Mouse (Mus musculus) Patski (cell line): ENCODE data around the gene Maml1. TPM values are rescaled to one million over a fixed set of nuclear protein-coding genes. Genes with fewer than 3 reads are reported as not detected.

Experiments
- ATAC-seq: fragments of 100-300 bp; one replicate; pipeline ENCODE4 v1.8.0; 2021
- CTCF ChIA-PET: fragments of 350-600 bp; sonication (Branson Sonifier 250); formaldehyde crosslinking; loops from one replicate; lab custom pipeline; 2022; ENCODE audit warnings: inconsistent platforms; lab: Charles Lee
- POLR2A ChIA-PET: fragments of 350-600 bp; sonication (Branson Sonifier 250); formaldehyde crosslinking; loops from one replicate; lab custom pipeline; 2022; ENCODE audit warnings: antibody characterized with exemption, inconsistent platforms; lab: Charles Lee
- DNase-seq: peaks from one replicate; pipeline ENCODE4 v3.0.0-alpha.2; 2011; ENCODE audit warnings: low read depth, low spot score
- H3K27me3 ChIP-seq: fragments of 371-371 bp; one replicate; pipeline ENCODE4 v1.5.1; 2021
- CTCF ChIP-seq: fragments of 100-300 bp; IDR thresholded peaks from one replicate; pipeline ENCODE4 v1.5.1; 2021
- in situ Hi-C: fragments of 300-500 bp; cut with MboI; formaldehyde crosslinking; loops from 3 replicates; pipeline ENCODE4 v1.11.1; 2018; ENCODE audit warnings: low pct_unique_long_range_greater_than_20kb, mixed read lengths
- polyA plus RNA-seq: library from polyadenylated mRNA; unstranded; gene quantifications from one replicate; pipeline ENCODE4 v1.2.3, GENCODE M21; 2021

The Maml1 gene
- polyA plus RNA-seq, 1 experiment from 2014 or later: 21.5 TPM

- TF ChIP-seq CTCF: no peak
- ATAC-seq: no peak
- in situ Hi-C loops: no loop called here
- CTCF ChIA-PET: interaction anchor here (1.4 to 1.7 kb wide), 3 partner anchors 9 to 16 kb away, joined by 4 to 8 read pairs (median 5); no protein-coding TSS in a partner anchor
- no peaks in the 10 kb centered on the region for H3K27me3 ChIP-seq
- POLR2A ChIA-PET: no interaction called here
- no peak for DNase-seq
Observed at GRCm38 (mm10) chr11:50286428-50286827, 5.7 kb downstream of the Maml1 start.

- ChIA-PET POLR2A (no interaction called here), CTCF (interaction anchor here (1.4 to 1.7 kb wide), 2 partner anchors 8 to 16 kb away, joined by 5 to 8 read pairs; no protein-coding TSS in a partner anchor)
- ATAC-seq (no peak), DNase-seq (no peak)
- no peaks in the 10 kb centered on the region for H3K27me3 ChIP-seq
- no peak for TF ChIP-seq CTCF
- in situ Hi-C loops: no loop called here
Observed at GRCm38 (mm10) chr11:50285696-50286095, 6.4 kb downstream of the Maml1 start.

GRCm38 (mm10) chr11:50285263-50285662 lies 6.8 kb downstream of the Maml1 start:
- POLR2A ChIA-PET: no interaction called here
- H3K27me3 ChIP-seq: no peaks in the 10 kb centered on the region
- no peak for TF ChIP-seq CTCF
- in situ Hi-C loops: no loop called here
- CTCF ChIA-PET: interaction anchor here (0.7 kb wide), 1 partner anchor 155 kb away, joined by 3 read pairs; no protein-coding TSS in a partner anchor
- DNase-seq: no peak
- no peak for ATAC-seq

GRCm38 (mm10) chr11:50280053-50280452 lies 12.1 kb downstream of the Maml1 start:
- no peak for ATAC-seq
- CTCF ChIA-PET: no interaction called here
- POLR2A ChIA-PET: no interaction called here
- TF ChIP-seq CTCF: no peak
- no peak for DNase-seq
- no peaks in the 10 kb centered on the region for H3K27me3 ChIP-seq
- in situ Hi-C loops: no loop called here

- ATAC-seq (no peak), DNase-seq (no peak)
- CTCF ChIA-PET: no interaction called here
- TF ChIP-seq CTCF: no peak
- POLR2A ChIA-PET: no interaction called here
- in situ Hi-C loops: loop anchor here (5.0 kb wide), 1 partner anchor 98 kb away; the partner anchor contains the start of gene Hnrnph1
- H3K27me3 ChIP-seq: no peaks in the 10 kb centered on the region
Observed at GRCm38 (mm10) chr11:50279005-50279404, 13.1 kb downstream of the Maml1 start.

- ATAC-seq: no peak
- no peaks in the 10 kb centered on the region for H3K27me3 ChIP-seq
- POLR2A ChIA-PET: interaction anchor here (1.2 kb wide), 1 partner anchor 10 kb away, joined by 4 read pairs; no protein-coding TSS in a partner anchor
- in situ Hi-C loops: loop anchor here (5.0 kb wide), 1 partner anchor 100 kb away; the partner anchor contains the start of gene Hnrnph1
- CTCF ChIA-PET: interaction anchor here (1.3 to 1.8 kb wide), 3 partner anchors 9 to 16 kb away, joined by 5 to 6 read pairs (median 6); no protein-coding TSS in a partner anchor
- no peak for TF ChIP-seq CTCF
- DNase-seq: no peak
Observed at GRCm38 (mm10) chr11:50277706-50278105, 14.4 kb downstream of the Maml1 start.

- peak; percentile 39 for TF ChIP-seq CTCF
- in situ Hi-C loops: loop anchor here (5.0 kb wide), 1 partner anchor 100 kb away; the partner anchor contains the start of gene Hnrnph1
- ATAC-seq (no peak), DNase-seq (no peak)
- POLR2A ChIA-PET: no interaction called here
- CTCF ChIA-PET: interaction anchor here (1.6 to 1.8 kb wide), 2 partner anchors 10 to 11 kb away, joined by 5 to 6 read pairs; no protein-coding TSS in a partner anchor
- H3K27me3 ChIP-seq: no peaks in the 10 kb centered on the region
Observed at GRCm38 (mm10) chr11:50277025-50277424, 15.1 kb downstream of the Maml1 start.

GRCm38 (mm10) chr11:50275568-50276151 lies 16.5 kb downstream of the Maml1 start:
- TF ChIP-seq CTCF: no peak
- ChIA-PET CTCF (interaction anchor here (1.0 to 1.4 kb wide), 4 partner anchors 11 to 26 kb away, joined by 3 to 4 read pairs (median 4); no protein-coding TSS in a partner anchor), POLR2A (no interaction called here)
- DNase-seq: no peak
- in situ Hi-C loops: loop anchor here (5.0 kb wide), 1 partner anchor 102 kb away; the partner anchor contains the start of gene Hnrnph1
- H3K27me3 ChIP-seq: no peaks in the 10 kb centered on the region
- ATAC-seq: peak; percentile 66

GRCm38 (mm10) chr11:50275077-50275476 lies 17.0 kb downstream of the Maml1 start:
- no peak for TF ChIP-seq CTCF
- CTCF ChIA-PET: interaction anchor here (1.0 to 1.4 kb wide), 4 partner anchors 11 to 26 kb away, joined by 3 to 4 read pairs (median 4); no protein-coding TSS in a partner anchor
- H3K27me3 ChIP-seq: no peaks in the 10 kb centered on the region
- POLR2A ChIA-PET: no interaction called here
- in situ Hi-C loops: loop anchor here (5.0 kb wide), 1 partner anchor 102 kb away; the partner anchor contains the start of gene Hnrnph1
- DNase-seq (no peak), ATAC-seq (no peak)

GRCm38 (mm10) chr11:50272819-50273218 lies 19.3 kb downstream of the Maml1 start:
- DNase-seq (no peak), ATAC-seq (no peak)
- ChIA-PET POLR2A (no interaction called here), CTCF (interaction anchor here (1.1 to 1.5 kb wide), 2 partner anchors 10 to 21 kb away, joined by 3 to 5 read pairs; no protein-coding TSS in a partner anchor)
- no peak for TF ChIP-seq CTCF
- no peaks in the 10 kb centered on the region for H3K27me3 ChIP-seq
- in situ Hi-C loops: no loop called here
